Mouse (Mus musculus): ENCODE data around the gene Gm973. TPM values are rescaled to one million over a fixed set of nuclear protein-coding genes. Genes with fewer than 3 reads are reported as not detected.

Gene Gm973
- polyA plus RNA-seq, 1 experiment = 0.22 TPM

GRCm38 (mm10) chr1:59484791-59485785, 31.0 kb upstream of the Gm973 start:
- TF ChIP-seq CTCF (conservative IDR thresholded peaks at IDR 0.05; ENCODE audit: insufficient read depth, insufficient read length, low read depth, low read length) (no peak), POLR2A (IDR thresholded peaks at IDR 0.05; ENCODE audit: low read depth, low read length) (no peak)
- Histone ChIP-seq H3K36me3 (ENCODE audit: control insufficient read depth, insufficient read depth, low read length) (no peaks in the 10 kb centered on the region), H3K27me3 (replicated peaks; ENCODE audit: control insufficient read depth, insufficient read depth, low read length) (no peaks in the 10 kb centered on the region), H3K27ac (ENCODE audit: insufficient read depth, low read depth, low read length) (no peak overlapping the region), H3K4me1 (ENCODE audit: control insufficient read depth, insufficient read depth, low read length) (peaks cover 11% of the 10 kb centered on the region), H3K4me3 (ENCODE audit: insufficient read depth, low read depth, low read length) (peak overlapping the region; percentile 58)
- 70% methylated on average over 16 of the region's 16 CpGs for WGBS
- DNase-seq = no peak

- TF ChIP-seq POLR2A (IDR thresholded peaks at IDR 0.05; ENCODE audit: low read depth, low read length) = no peak
- no peak for TF ChIP-seq CTCF (conservative IDR thresholded peaks at IDR 0.05; ENCODE audit: insufficient read depth, insufficient read length, low read depth, low read length)
- Histone ChIP-seq H3K27me3 (replicated peaks; ENCODE audit: control insufficient read depth, insufficient read depth, low read length) (no peaks in the 10 kb centered on the region), H3K27ac (ENCODE audit: insufficient read depth, low read depth, low read length) (no peak overlapping the region), H3K36me3 (ENCODE audit: control insufficient read depth, insufficient read depth, low read length) (no peaks in the 10 kb centered on the region), H3K4me3 (ENCODE audit: insufficient read depth, low read depth, low read length) (no peak overlapping the region), H3K4me1 (ENCODE audit: control insufficient read depth, insufficient read depth, low read length) (peaks cover 11% of the 10 kb centered on the region)
- 83% methylated on average over 4 of the region's 4 CpGs for WGBS
- no peak for DNase-seq
These were observed 30.3 kb upstream of the Gm973 start for GRCm38 (mm10) chr1:59485803-59486202.

- H3K27ac ChIP-seq (ENCODE audit: insufficient read depth, low read depth, low read length) = peak overlapping the region; percentile 24; the same call in 1 of the 2 replicates
- H3K4me1 ChIP-seq (ENCODE audit: control insufficient read depth, insufficient read depth, low read length) = peaks cover 11% of the 10 kb centered on the region
- DNase-seq = peak; percentile 73
- TF ChIP-seq POLR2A (IDR thresholded peaks at IDR 0.05; ENCODE audit: low read depth, low read length) (no peak), CTCF (conservative IDR thresholded peaks at IDR 0.05; ENCODE audit: insufficient read depth, insufficient read length, low read depth, low read length) (no peak)
- H3K4me3 ChIP-seq (ENCODE audit: insufficient read depth, low read depth, low read length) = no peak overlapping the region
- WGBS = 26% methylated on average over 10 of the region's 10 CpGs
- no peaks in the 10 kb centered on the region for H3K27me3 ChIP-seq (replicated peaks; ENCODE audit: control insufficient read depth, insufficient read depth, low read length)
- H3K36me3 ChIP-seq (ENCODE audit: control insufficient read depth, insufficient read depth, low read length) = no peaks in the 10 kb centered on the region
These were observed 28.4 kb upstream of the Gm973 start for GRCm38 (mm10) chr1:59487651-59488051.

- no peak for DNase-seq
- no peaks in the 10 kb centered on the region for H3K36me3 ChIP-seq (ENCODE audit: control insufficient read depth, insufficient read depth, low read length)
- TF ChIP-seq POLR2A (IDR thresholded peaks at IDR 0.05; ENCODE audit: low read depth, low read length) (no peak), CTCF (conservative IDR thresholded peaks at IDR 0.05; ENCODE audit: insufficient read depth, insufficient read length, low read depth, low read length) (no peak)
- H3K27ac ChIP-seq (ENCODE audit: insufficient read depth, low read depth, low read length) = no peak overlapping the region
- 79% methylated on average over 4 of the region's 4 CpGs for WGBS
- H3K27me3 ChIP-seq (replicated peaks; ENCODE audit: control insufficient read depth, insufficient read depth, low read length) = no peaks in the 10 kb centered on the region
- no peak overlapping the region for H3K4me3 ChIP-seq (ENCODE audit: insufficient read depth, low read depth, low read length)
- peaks cover 11% of the 10 kb centered on the region for H3K4me1 ChIP-seq (ENCODE audit: control insufficient read depth, insufficient read depth, low read length)
These were observed 27.6 kb upstream of the Gm973 start for GRCm38 (mm10) chr1:59488481-59488880.

GRCm38 (mm10) chr1:59488991-59489390, 27.1 kb upstream of the Gm973 start:
- WGBS = 85% methylated on average over 4 of the region's 4 CpGs
- peaks cover 11% of the 10 kb centered on the region for H3K4me1 ChIP-seq (ENCODE audit: control insufficient read depth, insufficient read depth, low read length)
- no peak for TF ChIP-seq POLR2A (IDR thresholded peaks at IDR 0.05; ENCODE audit: low read depth, low read length)
- no peak for TF ChIP-seq CTCF (conservative IDR thresholded peaks at IDR 0.05; ENCODE audit: insufficient read depth, insufficient read length, low read depth, low read length)

GRCm38 (mm10) chr1:59491517-59491916, 24.5 kb upstream of the Gm973 start:
- H3K27me3 ChIP-seq (replicated peaks; ENCODE audit: control insufficient read depth, insufficient read depth, low read length) = no peaks in the 10 kb centered on the region
- no peak for DNase-seq
- H3K27ac ChIP-seq (ENCODE audit: insufficient read depth, low read depth, low read length) = no peak overlapping the region
- peaks cover 6% of the 10 kb centered on the region for H3K4me1 ChIP-seq (ENCODE audit: control insufficient read depth, insufficient read depth, low read length)
- WGBS = 93% methylated on average over 9 of the region's 9 CpGs
- no peak overlapping the region for H3K4me3 ChIP-seq (ENCODE audit: insufficient read depth, low read depth, low read length)
- H3K36me3 ChIP-seq (ENCODE audit: control insufficient read depth, insufficient read depth, low read length) = no peaks in the 10 kb centered on the region
- TF ChIP-seq POLR2A (IDR thresholded peaks at IDR 0.05; ENCODE audit: low read depth, low read length) (no peak), CTCF (conservative IDR thresholded peaks at IDR 0.05; ENCODE audit: insufficient read depth, insufficient read length, low read depth, low read length) (no peak)

More at GRCm38 (mm10) chr1:59488991-59489390, 27.1 kb upstream of the Gm973 start:
- DNase-seq = no peak
- no peaks in the 10 kb centered on the region for H3K27me3 ChIP-seq (replicated peaks; ENCODE audit: control insufficient read depth, insufficient read depth, low read length)
- H3K27ac ChIP-seq (ENCODE audit: insufficient read depth, low read depth, low read length) = no peak overlapping the region
- no peak overlapping the region for H3K4me3 ChIP-seq (ENCODE audit: insufficient read depth, low read depth, low read length)
- H3K36me3 ChIP-seq (ENCODE audit: control insufficient read depth, insufficient read depth, low read length) = no peaks in the 10 kb centered on the region

- DNase-seq = no peak
- Histone ChIP-seq H3K4me1 (ENCODE audit: control insufficient read depth, insufficient read depth, low read length) (peaks cover 6% of the 10 kb centered on the region), H3K36me3 (ENCODE audit: control insufficient read depth, insufficient read depth, low read length) (no peaks in the 10 kb centered on the region), H3K4me3 (ENCODE audit: insufficient read depth, low read depth, low read length) (no peak overlapping the region), H3K27me3 (replicated peaks; ENCODE audit: control insufficient read depth, insufficient read depth, low read length) (no peaks in the 10 kb centered on the region), H3K27ac (ENCODE audit: insufficient read depth, low read depth, low read length) (no peak overlapping the region)
- 82% methylated on average over 4 of the region's 4 CpGs for WGBS
- TF ChIP-seq POLR2A (IDR thresholded peaks at IDR 0.05; ENCODE audit: low read depth, low read length) (no peak), CTCF (conservative IDR thresholded peaks at IDR 0.05; ENCODE audit: insufficient read depth, insufficient read length, low read depth, low read length) (no peak)
These were observed 23.6 kb upstream of the Gm973 start for GRCm38 (mm10) chr1:59492432-59492831.
